Mouse (Mus musculus) myocyte (in vitro differentiated cells): ENCODE measurements around the gene Cnga1.

Experiments used
- CEBPB ChIP-seq: IDR thresholded peaks from 2 replicates; pipeline ENCODE4 v1.6.1; 2011; ENCODE audit warnings: mild to moderate bottlenecking, moderate library complexity; ENCODE audit not compliant: poor library complexity, insufficient read depth, severe bottlenecking
- E2F4 ChIP-seq: IDR thresholded peaks from one replicate; pipeline ENCODE4 v1.6.1; 2011; ENCODE audit warnings: mild to moderate bottlenecking, control low read depth, moderate library complexity; ENCODE audit not compliant: insufficient read depth
- MAX ChIP-seq: IDR thresholded peaks from one replicate; pipeline ENCODE4 v1.6.1; 2011; ENCODE audit warnings: low read depth, mild to moderate bottlenecking, control low read depth
- MYOG ChIP-seq, 3 experiments: IDR thresholded peaks; one replicate each; pipeline ENCODE4 v1.6.1; 2011; ENCODE audit warnings: control low read depth in 2 of 3, low read depth in 2 of 3, mild to moderate bottlenecking in 2 of 3; ENCODE audit not compliant: insufficient read length in 2 of 3, control insufficient read depth in 1 of 3, insufficient read depth in 1 of 3
- POLR2A ChIP-seq: IDR thresholded peaks from one replicate; pipeline ENCODE4 v1.6.1; 2011; ENCODE audit warnings: low read depth, mild to moderate bottlenecking, control low read depth, moderate library complexity; ENCODE audit not compliant: insufficient read length
- POLR2AphosphoS2 ChIP-seq: IDR thresholded peaks from one replicate; pipeline ENCODE4 v1.6.1; 2011; ENCODE audit warnings: low read depth, control low read depth; ENCODE audit not compliant: insufficient read length
- TCF12 ChIP-seq: IDR thresholded peaks from one replicate; pipeline ENCODE4 v1.6.1; 2011; ENCODE audit warnings: mild to moderate bottlenecking, control low read depth; ENCODE audit not compliant: poor library complexity, insufficient read depth, severe bottlenecking
- TCF3 ChIP-seq: IDR thresholded peaks from one replicate; pipeline ENCODE4 v1.6.1; 2011; ENCODE audit warnings: low read depth, control low read depth; ENCODE audit not compliant: insufficient read length
- USF1 ChIP-seq: IDR thresholded peaks from one replicate; pipeline ENCODE4 v1.6.1; 2011; ENCODE audit warnings: low read depth, mild to moderate bottlenecking, control low read depth, moderate library complexity

- no peak for TF ChIP-seq POLR2A
- no peak for TF ChIP-seq CEBPB
- no peak for TF ChIP-seq USF1
- no peak for TF ChIP-seq MAX
- no peak for TF ChIP-seq E2F4
- no peak for TF ChIP-seq TCF12
- TF ChIP-seq POLR2AphosphoS2: no peak
- TF ChIP-seq TCF3: no peak
- TF ChIP-seq MYOG (IDR thresholded peaks at IDR 0.05; ENCODE audit: control insufficient read depth in 1 of 3, insufficient read depth in 1 of 3, insufficient read length in 2 of 3, low read depth in 2 of 3): no peak
Observed at GRCm38 (mm10) chr5:72666428-72666827, 22.4 kb upstream of the Cnga1 start.
